Mouse (Mus musculus): Measurements from ENCODE around the gene Gm8127.
"Not testable (repeated sequence)": the region's sequence is repeated elsewhere in the genome, so short reads cannot be mapped to it uniquely, and the experiment has no call there.

The Gm8127 gene

DNA sequence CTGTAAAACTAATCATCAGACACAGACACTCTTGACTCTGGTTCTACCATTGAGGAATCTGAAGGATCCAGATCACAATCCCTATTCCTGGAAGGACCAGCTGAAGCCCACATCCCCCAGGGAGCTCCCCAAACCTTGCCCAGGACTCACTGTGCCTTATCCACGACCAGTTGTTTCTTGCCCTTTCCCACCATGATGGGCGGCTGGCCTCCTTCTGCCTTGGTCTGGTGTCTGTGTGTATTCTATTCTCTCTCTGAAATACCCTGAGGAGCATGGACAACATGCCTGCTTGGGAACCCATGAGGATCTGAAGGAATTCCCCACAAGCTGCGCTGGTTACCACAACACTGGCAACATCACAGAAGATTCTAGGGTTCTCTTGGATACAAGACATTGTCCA is at the start of gene Gm8127:
Gm8127 (minus strand) TSS at position 330 of the 400 bp plus-strand sequence.
- DNase-seq (ENCODE audit: low read depth, low spot score) = not testable (repeated sequence)

DNA sequence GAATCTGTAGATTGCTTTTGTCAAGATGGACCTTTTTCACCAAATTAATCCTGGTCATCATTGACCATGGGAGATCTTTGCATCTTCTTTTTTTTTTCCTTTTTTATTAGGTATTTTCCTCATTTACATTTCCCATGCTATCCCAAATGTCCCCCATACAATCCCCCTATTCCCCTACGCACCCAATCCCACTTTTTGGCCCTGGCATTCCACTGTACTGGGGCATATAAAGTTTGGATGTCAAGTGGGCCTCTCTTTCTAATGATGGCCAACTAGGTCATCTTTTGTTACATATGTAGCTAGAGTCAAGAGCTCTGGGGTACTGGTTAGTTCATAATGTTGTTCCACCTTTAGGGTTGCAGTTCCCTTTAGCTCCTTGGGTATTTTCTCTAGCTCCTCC is 44.0 kb upstream of the Gm8127 start:
- DNase-seq (ENCODE audit: low read depth, low spot score) = not testable (repeated sequence)

DNA sequence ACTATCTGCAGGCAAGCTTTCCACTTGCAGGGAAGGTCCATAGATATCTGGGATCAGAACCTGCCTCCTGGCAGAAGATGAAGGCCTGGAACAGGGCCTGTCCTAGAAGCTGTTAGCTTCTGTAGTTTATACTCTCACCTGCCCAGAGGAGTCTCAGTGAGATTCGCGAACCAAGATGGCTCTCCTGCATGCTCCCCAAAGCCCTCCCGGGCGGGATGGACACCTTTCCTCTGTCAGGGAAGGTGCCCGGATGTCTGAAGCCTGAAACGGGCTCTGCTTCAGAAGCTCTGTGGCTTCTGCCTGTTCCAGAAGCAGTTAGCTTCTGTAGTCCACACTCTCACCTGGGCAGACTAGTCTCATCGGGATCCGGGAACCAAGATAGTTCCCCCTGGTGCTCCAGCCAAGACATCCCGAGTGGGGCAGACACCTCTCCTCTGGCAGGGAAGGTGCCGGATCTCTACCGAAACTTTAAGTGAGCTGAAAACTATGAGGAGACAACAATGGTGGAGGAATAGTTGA is 37.8 kb upstream of the Gm8127 start:
- DNase-seq (ENCODE audit: low read depth, low spot score) = not testable (repeated sequence)

DNA sequence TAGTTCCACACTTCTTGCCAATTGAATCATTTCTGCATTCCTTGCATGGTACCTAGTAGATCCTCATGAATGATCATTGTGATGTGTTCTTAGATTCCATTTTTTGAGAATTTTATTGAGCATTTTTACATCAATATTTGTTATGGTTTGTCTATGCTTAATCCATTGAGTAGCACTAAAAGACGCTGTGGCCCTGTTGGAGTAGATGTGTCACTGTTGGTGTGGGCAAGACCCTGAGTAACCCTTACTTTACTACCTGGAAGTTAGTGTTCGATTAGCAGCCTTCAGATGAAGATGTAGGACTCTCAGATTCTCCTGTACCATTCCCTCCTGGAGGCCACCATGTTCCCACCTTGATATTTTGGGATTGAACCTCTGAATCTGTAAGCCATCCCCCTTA is 35.0 kb upstream of the Gm8127 start:
- not testable (repeated sequence) for DNase-seq (ENCODE audit: low read depth, low spot score)

DNA sequence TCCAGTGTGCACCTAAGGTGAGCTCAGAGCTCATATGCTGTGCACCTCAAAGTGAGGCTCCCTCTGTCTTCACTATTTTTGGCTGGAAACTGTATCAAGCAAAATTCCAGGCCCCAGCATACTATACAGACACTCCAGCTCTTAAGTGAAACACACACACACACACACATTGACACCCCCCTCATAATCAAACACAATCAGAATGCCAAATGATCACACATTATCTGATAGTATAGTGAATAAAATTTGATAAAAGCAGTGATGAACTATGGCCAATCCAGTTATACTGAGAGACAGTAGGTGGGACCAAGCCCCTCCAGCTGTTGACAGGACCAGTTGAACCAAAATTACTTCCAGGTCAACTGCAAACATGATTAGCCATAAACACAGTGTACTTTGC is 25.9 kb upstream of the Gm8127 start:
- DNase-seq (ENCODE audit: low read depth, low spot score) = not testable (repeated sequence)

DNA sequence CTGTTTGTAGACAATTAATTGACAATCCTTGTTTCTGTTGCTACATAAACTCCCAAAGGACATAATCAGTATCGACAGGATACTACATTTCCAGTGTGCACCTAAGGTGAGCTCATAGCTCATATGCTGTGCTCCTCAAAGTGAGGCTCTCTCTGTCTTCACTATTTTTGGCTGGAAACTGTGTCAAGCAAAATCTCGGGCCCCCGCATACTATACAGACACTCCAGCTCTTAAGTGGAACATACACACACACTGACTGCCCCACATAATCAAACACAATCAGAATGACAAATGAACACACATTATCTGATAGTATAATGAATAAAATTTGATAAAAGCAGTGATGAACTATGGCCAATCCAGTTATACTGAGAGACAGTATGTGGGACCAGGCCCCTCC is 15.0 kb downstream of the Gm8127 start:
- DNase-seq (ENCODE audit: low read depth, low spot score) = not testable (repeated sequence)

DNA sequence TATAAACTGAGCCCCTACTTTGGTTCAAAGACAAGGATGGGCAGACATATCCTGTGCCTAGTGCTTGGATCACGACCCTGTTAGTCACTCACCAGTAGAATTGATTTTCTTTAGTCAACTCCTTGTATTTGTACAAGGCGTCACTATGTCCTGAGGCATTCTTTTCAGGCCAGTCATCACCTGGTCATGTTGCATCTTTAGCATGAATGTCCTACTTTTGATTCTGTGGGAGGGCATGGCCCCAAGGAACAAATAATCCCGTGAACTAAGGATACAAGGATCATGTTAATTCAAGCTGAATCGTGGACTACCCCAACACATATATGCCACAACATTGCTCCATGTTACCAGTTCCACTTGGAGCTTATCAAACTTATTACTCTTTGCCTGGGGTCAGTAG is 15.5 kb downstream of the Gm8127 start:
- not testable (repeated sequence) for DNase-seq (ENCODE audit: low read depth, low spot score)

DNA sequence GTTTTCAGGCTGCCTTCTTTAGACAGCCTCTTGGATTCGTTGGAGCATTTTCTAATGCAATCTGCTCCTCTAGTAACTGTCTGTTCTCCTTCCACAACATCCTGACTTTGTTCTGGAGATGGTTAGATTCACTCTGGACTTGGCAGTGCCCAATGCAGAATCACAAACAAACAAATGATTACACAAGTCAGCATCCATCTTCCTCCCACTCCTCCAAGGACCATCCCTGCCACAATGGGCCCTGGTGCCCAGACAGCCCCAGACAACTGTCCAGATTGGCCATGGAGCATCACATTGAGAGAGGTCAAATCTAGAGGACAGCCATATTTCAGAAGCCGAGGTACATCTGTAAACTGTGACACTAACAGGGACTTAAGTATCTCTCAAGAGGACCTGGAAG is 16.2 kb downstream of the Gm8127 start:
- not testable (repeated sequence) for DNase-seq (ENCODE audit: low read depth, low spot score)

DNA sequence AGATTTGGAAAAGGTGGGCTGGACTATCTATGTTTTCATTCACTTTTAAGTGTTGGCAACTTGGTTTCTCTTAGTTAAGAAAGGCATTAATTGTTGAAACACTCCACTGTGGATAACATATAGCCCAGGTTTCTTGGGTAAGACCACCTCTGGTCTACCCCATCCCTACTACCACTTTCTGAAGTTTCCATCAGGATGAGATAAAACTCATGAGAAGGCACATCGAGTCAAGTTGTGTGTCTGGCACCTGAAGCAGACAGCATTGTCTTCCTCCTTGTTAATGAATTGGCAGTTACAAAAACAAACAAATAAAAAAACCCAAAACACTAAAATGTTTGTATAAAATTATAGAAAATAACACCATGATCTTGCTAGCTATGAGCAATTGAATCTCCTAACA is 17.9 kb downstream of the Gm8127 start:
- DNase-seq (ENCODE audit: low read depth, low spot score) = not testable (repeated sequence)

DNA sequence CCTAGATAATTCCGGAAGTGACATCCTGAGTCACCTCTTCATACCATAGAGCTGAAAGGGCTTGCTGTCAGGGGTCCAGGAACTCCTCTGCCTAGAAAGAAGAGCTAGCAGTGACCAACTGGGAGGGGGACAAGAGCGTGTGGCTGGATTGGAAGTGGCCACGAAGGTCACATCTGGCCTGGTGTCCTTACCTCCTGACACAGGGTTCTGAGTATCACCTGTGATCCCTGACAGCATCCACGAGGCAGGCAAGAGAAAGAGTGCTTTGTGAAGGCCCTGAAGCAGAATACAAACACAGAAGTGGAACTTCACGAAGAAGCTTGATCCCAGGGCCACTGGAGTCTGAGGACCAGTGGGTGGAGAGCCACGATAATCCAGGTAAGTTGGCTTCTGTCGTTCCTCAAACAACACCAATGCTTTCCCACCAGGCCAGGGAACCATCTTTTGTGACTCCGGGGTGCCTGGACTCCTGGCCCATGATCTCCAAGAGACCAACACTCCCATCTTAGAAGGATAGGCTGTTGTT is 18.6 kb downstream of the Gm8127 start, which contains the start of gene Gm9732:
Gm9732 (plus strand) TSS at position 51 of the 526 bp plus-strand sequence.
- DNase-seq (ENCODE audit: low read depth, low spot score) = not testable (repeated sequence)

DNA sequence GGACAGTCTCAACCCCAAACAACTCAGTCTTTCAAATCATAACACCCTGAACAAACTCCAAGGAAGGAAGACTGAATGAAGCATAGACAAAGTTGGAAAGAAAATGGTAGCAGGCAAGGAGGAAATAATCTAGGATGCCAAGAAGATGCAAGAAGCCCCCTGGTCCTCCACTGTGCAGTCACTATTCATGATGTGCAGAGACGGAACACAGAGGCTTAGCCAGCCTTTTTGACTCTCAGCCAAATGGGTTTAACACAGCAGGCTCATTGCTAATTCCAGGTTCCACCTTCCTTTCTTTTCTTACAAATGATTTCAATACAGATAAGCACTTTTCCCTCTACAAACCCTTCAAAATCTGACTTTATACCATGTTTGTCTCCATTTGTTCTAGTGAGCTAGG is 20.5 kb downstream of the Gm8127 start:
- DNase-seq (ENCODE audit: low read depth, low spot score) = not testable (repeated sequence)

DNA sequence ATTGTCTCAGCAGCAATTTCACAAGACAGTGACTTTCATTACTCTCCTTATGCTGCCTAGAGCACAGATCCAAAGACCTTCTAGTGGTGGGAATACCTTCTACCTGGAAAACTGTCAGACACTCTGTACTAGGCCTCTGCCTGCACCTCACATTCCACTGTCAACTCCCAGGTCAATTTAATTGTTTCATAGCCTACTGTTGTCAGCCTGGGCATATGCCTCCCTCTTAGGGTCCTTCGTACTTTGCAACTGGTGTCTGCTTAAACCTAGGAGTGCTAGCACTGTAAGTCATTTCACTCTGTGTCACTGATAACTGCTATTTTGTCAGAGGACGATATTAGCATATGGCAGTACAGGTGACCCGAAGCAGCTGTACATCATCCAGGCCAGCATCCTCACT is 24.4 kb downstream of the Gm8127 start:
- DNase-seq (ENCODE audit: low read depth, low spot score) = not testable (repeated sequence)

DNA sequence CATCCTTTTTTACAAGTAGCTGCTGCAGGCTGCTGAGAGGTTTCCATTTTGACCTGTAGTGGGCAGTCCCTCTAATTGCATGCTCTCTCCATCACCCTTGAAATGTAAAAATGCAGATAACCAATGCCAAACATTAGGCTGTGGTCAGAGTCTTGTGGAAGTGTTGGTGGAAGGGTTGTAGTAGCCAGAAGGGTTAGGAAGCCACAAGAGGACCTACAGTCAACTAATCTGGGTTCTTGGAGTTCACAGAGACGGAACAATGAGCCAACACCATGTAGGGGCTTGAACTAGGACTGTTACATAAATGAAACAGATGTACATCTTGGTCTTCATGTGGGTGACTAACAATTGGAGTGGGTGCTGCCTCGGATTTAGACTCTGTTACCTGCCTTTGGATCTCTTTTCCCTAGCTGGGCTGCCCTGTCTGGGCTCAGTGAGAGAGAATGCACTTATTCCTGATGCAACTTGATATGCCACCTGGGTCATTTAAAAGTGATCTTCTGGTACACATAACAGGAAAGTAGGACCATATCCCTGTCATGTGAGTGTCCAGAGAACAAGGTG is 25.0 kb downstream of the Gm8127 start:
- not testable (repeated sequence) for DNase-seq (ENCODE audit: low read depth, low spot score)

DNA sequence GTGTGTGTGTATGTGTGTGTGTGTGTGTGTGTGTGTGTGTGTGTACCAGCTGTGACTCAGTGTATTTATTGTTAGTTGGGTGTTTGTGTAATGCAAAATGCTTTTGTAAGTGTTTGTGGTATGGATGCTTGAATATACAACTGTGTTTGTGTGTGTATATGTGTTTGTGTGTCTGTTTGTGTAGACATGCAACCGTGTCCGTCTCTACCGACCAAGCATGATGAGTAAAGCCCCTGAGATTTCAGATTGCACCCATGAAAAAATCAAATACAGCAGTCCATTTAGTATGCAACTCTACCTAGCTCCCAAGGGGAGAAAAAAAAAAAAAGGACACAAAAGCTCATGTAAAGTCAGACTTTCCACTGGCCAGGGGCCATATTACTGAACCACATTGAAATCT is 30.2 kb downstream of the Gm8127 start:
- DNase-seq (ENCODE audit: low read depth, low spot score) = not testable (repeated sequence)

DNA sequence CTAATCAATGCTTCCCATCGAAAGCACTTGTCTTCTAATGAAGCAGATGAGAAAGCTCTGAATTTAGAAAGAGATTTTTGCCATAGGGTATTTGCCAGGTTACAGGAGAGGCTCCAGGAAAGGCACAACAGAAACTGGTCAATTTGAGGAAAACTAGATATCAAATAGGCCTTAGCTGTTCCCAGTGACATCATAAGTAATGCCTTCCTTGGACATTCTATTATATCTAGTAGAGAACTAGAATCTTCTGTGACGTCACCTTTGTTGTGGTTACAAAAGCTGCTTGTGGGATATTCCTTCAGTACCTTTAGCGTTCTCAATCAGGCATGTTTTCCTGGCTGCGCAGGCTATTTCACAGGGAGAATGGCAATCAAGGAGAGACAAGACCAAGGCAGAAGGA is 35.3 kb downstream of the Gm8127 start, which contains the start of gene Gm8126:
Gm8126 (plus strand) TSS at position 301 of the 400 bp plus-strand sequence.
- DNase-seq (ENCODE audit: low read depth, low spot score) = not testable (repeated sequence)

DNA sequence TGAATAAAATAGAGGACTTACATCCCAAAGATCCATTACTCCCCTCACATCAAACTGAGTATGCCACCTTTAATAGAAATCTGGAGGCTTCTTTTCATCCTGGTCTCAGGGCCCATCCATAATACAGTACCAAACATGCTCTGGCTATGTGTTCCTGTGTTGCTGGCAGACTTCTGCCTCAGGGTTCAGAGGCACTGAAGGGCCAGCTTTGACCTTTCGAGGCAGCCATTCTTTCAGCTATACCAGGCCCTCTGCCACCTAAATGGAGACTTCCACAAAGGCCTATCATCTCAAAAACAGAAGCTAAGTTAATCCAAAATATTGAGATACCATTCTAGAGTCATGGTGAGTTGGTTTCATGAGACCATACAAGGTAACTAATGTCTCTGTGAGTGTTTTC is 37.1 kb downstream of the Gm8127 start:
- not testable (repeated sequence) for DNase-seq (ENCODE audit: low read depth, low spot score)

DNA sequence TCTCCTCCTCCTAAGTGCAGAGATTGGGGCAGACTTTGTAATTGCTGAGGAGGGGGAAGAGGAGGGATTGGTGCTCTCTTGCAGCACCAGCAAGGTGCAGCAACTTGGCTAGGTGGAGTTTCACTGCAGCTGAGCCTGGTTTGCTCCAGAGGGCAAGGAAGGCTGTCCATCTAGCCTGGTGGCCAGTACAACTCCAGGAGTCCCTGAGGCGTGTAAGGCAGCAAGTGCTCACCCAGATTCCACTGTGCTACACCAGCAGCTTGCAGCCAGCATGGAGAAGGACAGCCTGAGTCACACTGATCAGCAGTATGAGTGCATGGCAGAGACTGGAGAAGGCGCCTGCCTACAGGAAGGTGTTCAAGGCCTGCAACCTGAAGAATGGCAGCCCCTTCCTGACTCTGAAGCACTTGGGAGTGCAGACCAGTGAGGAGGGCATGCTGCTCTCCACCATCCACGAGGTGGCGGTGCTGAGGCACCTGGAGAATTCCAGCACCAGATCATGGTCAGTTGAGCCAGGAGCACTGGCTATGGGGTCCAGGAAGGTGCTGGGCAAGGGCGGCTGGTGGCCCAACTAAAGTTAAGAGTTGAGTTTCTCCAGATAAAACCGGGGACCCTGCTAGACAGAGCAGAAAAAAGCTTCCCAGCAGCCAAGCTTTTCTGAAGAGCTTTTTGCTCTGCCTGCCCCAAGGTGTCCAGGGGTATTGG is 42.9 kb downstream of the Gm8127 start:
- DNase-seq (ENCODE audit: low read depth, low spot score) = not testable (repeated sequence)

DNA sequence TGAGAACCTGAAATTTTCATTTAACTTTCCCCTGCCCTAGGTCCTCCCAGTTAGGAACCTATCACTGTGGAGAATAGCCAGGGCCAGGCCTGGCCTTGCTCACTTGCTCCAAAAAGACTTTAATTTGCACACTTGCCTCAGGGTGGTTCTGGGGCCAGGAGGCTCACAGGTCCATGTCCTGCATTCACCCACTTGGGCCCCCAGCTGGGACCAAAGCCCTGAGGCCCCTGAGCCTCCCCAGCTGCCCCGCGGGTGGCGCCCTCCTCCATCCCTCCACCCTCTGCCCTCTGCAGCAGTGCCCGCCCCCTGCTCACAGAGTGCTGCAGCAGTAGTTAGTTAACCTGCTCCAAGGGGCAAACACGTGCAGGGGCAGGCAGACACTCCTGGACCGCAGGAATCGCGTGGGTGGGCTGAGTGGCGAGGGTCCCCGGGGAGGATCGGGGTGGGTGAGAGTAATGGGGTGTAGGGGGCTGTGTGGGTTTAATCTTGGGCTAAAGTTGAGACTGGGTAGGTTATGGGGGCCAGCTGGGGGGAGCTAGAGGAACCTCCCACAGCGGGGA is 43.9 kb downstream of the Gm8127 start:
- DNase-seq (ENCODE audit: low read depth, low spot score) = not testable (repeated sequence)

All from retina, postnatal 7 days (tissue).